Mouse (Mus musculus) gastrocnemius, postnatal 25 days (tissue): ENCODE measurements around the gene B4galt5. TPM values are rescaled to one million over a fixed set of nuclear protein-coding genes. Genes with fewer than 3 reads are reported as not detected.

Experiments used
- DNase-seq: peaks from one replicate; pipeline ENCODE4 v3.0.0; 2022
- total RNA-seq, 2 experiments: library from RNA; stranded (reverse); gene quantifications; 1 replicate in 1 of 2; 2 replicates in 1 of 2; pipeline ENCODE4 v1.2.3; 2021

Gene B4galt5
- total RNA-seq, 2 experiments from 2014 or later, result 9.8 to 10.0 TPM

GRCm38 (mm10) chr2:167254185-167254584 lies 94.8 kb downstream of the B4galt5 start:
- DNase-seq, result peak; percentile 81

- no peak for DNase-seq
Measured at GRCm38 (mm10) chr2:167253476-167253875, 95.5 kb downstream of the B4galt5 start.

- DNase-seq, result peak; percentile 54
Measured at GRCm38 (mm10) chr2:167252057-167252687, 96.8 kb downstream of the B4galt5 start.

- no peak for DNase-seq
Measured at GRCm38 (mm10) chr2:167250736-167251337, 98.1 kb downstream of the B4galt5 start.

- no peak for DNase-seq
Measured at GRCm38 (mm10) chr2:167250003-167250735, 98.8 kb downstream of the B4galt5 start.

GRCm38 (mm10) chr2:167249591-167249990 lies 99.4 kb downstream of the B4galt5 start:
- no peak for DNase-seq

Other genes with a start within 250 kb of the B4galt5 start
- 10 to 100 TPM; 22.1 to 27.4 TPM for gene Kcnb1, start 159.0 kb downstream of the B4galt5 start, total RNA-seq
- 1 to 10 TPM; 4.2 to 5.5 TPM for gene Ptgis, start 108.6 kb downstream of the B4galt5 start, total RNA-seq
- 10 to 100 TPM; 23.4 to 27.7 TPM for gene Slc9a8, start 72.5 kb upstream of the B4galt5 start, total RNA-seq
- gene Rnf114, start 143.5 kb upstream of the B4galt5 start, total RNA-seq, result 10 to 100 TPM; 23.0 to 28.4 TPM
- 10 to 100 TPM; 15.1 to 15.7 TPM for gene Spata2, start 143.7 kb upstream of the B4galt5 start, total RNA-seq
- gene Snai1, start 189.0 kb upstream of the B4galt5 start, total RNA-seq, result 1 to 10 TPM; 1.3 TPM